Mouse (Mus musculus) E14TG2a.4 (cell line): Measurements from ENCODE around the gene D1Ertd622e.

Experiments used
- H3K27me3 ChIP-seq: 2 replicates; pipeline ENCODE4 v1.6.1; 2014; ENCODE audit warnings: low read length, control low read depth; ENCODE audit not compliant: insufficient read depth
- H3K36me3 ChIP-seq: 2 replicates; pipeline ENCODE4 v1.6.1; 2014; ENCODE audit warnings: low read length, control low read depth; ENCODE audit not compliant: insufficient read depth
- H3K4me1 ChIP-seq: replicated peaks from 2 replicates; pipeline ENCODE4 v1.6.1; 2014; ENCODE audit warnings: low read depth, low read length, control low read depth
- H3K4me3 ChIP-seq: replicated peaks from 2 replicates; pipeline ENCODE4 v1.5.1; 2014; ENCODE audit warnings: mild to moderate bottlenecking, low read length
- H3K9me3 ChIP-seq: 2 replicates; pipeline ENCODE4 v1.6.1; 2014; ENCODE audit warnings: low read length, control low read depth
- CTCF ChIP-seq: conservative IDR thresholded peaks from 2 replicates; pipeline ENCODE4 v1.5.1; 2014; ENCODE audit warnings: low read length
- NANOG ChIP-seq: IDR thresholded peaks from 2 replicates; pipeline ENCODE4 v1.6.1; 2014; ENCODE audit warnings: borderline replicate concordance, low read length, mixed read lengths
- POU5F1 ChIP-seq: IDR thresholded peaks from 2 replicates; pipeline ENCODE4 v1.6.1; 2014; ENCODE audit warnings: low read length, borderline replicate concordance

Gene D1Ertd622e

GRCm38 (mm10) chr1:97661406-97662241 is at the start of gene D1Ertd622e:
Gene D1Ertd622e (minus strand): TSS chr1:97662074.
- Histone ChIP-seq H3K9me3 (no peaks in the 10 kb centered on the region), H3K27me3 (peaks cover 43% of the 10 kb centered on the region), H3K4me1 (peaks cover 3% of the 10 kb centered on the region; the same call in 1 of the 2 replicates), H3K36me3 (no peaks in the 10 kb centered on the region), H3K4me3 (peak within 1 kb of the TSS; percentile 91)
- no peak for TF ChIP-seq POU5F1
- no peak for TF ChIP-seq NANOG
- TF ChIP-seq CTCF = no peak

GRCm38 (mm10) chr1:97710520-97710919 is 48.6 kb upstream of the D1Ertd622e start:
- no peak for TF ChIP-seq POU5F1
- no peak for TF ChIP-seq NANOG
- TF ChIP-seq CTCF = no peak
- Histone ChIP-seq H3K36me3 (peaks cover 50% of the 10 kb centered on the region), H3K27me3 (no peaks in the 10 kb centered on the region), H3K4me1 (no peaks in the 10 kb centered on the region), H3K4me3 (no peak overlapping the region), H3K9me3 (no peaks in the 10 kb centered on the region)

GRCm38 (mm10) chr1:97705389-97705788 is 43.5 kb upstream of the D1Ertd622e start:
- Histone ChIP-seq H3K4me3 (no peak overlapping the region), H3K4me1 (no peaks in the 10 kb centered on the region), H3K27me3 (no peaks in the 10 kb centered on the region), H3K9me3 (no peaks in the 10 kb centered on the region), H3K36me3 (peaks cover 28% of the 10 kb centered on the region)
- TF ChIP-seq CTCF (no peak), POU5F1 (no peak), NANOG (no peak)

- Histone ChIP-seq H3K4me1 (no peaks in the 10 kb centered on the region), H3K36me3 (peaks cover 23% of the 10 kb centered on the region), H3K9me3 (no peaks in the 10 kb centered on the region), H3K27me3 (no peaks in the 10 kb centered on the region), H3K4me3 (no peak overlapping the region)
- no peak for TF ChIP-seq CTCF
Measured at GRCm38 (mm10) chr1:97704646-97705045, 42.8 kb upstream of the D1Ertd622e start.

- no peaks in the 10 kb centered on the region for H3K9me3 ChIP-seq
- TF ChIP-seq NANOG (no peak), POU5F1 (no peak), CTCF (no peak)
- H3K4me1 ChIP-seq = no peaks in the 10 kb centered on the region
- peaks cover 1% of the 10 kb centered on the region; the same call in 1 of the 2 replicates for H3K36me3 ChIP-seq
- no peaks in the 10 kb centered on the region for H3K27me3 ChIP-seq
- H3K4me3 ChIP-seq = no peak overlapping the region
Measured at GRCm38 (mm10) chr1:97698956-97699570, 37.2 kb upstream of the D1Ertd622e start.

- Histone ChIP-seq H3K4me3 (no peak overlapping the region), H3K9me3 (no peaks in the 10 kb centered on the region), H3K36me3 (no peaks in the 10 kb centered on the region), H3K27me3 (no peaks in the 10 kb centered on the region), H3K4me1 (no peaks in the 10 kb centered on the region)
- TF ChIP-seq CTCF (no peak), NANOG (no peak), POU5F1 (no peak)
Measured at GRCm38 (mm10) chr1:97697273-97697672, 35.4 kb upstream of the D1Ertd622e start.

- no peaks in the 10 kb centered on the region for H3K4me1 ChIP-seq
- TF ChIP-seq POU5F1 (no peak), NANOG (no peak), CTCF (no peak)
- no peak overlapping the region for H3K4me3 ChIP-seq
- H3K27me3 ChIP-seq = no peaks in the 10 kb centered on the region
- H3K9me3 ChIP-seq = no peaks in the 10 kb centered on the region
- no peaks in the 10 kb centered on the region for H3K36me3 ChIP-seq
Measured at GRCm38 (mm10) chr1:97693825-97694224, 32.0 kb upstream of the D1Ertd622e start.

GRCm38 (mm10) chr1:97688756-97689155 is 26.9 kb upstream of the D1Ertd622e start:
- TF ChIP-seq POU5F1 = no peak
- TF ChIP-seq CTCF = peak; percentile 81
- H3K4me3 ChIP-seq = no peak overlapping the region
- H3K36me3 ChIP-seq = no peaks in the 10 kb centered on the region
- H3K4me1 ChIP-seq = no peaks in the 10 kb centered on the region
- 0 out of 2 replicates have a peak, but pooled peaks cover 2% of the 10 kb centered on the region for H3K27me3 ChIP-seq
- no peaks in the 10 kb centered on the region for H3K9me3 ChIP-seq
